ENCODE assay signal across 30 mouse cellular contexts in genomic region chr10:25036928-25037327, GRCm38 (mm10).
DNase-seq lines count a peak whose midpoint lies in the region; ATAC-seq and TF ChIP-seq lines count a peak whose summit lies in the region.
"Had no signal": no experiment of that assay in that cellular context is flagged by ENCODE, and none has a peak within 500 bp of the region (broad histone marks: within the 10 kb centered on the region; RNA-seq: fewer than 3 reads in every experiment).

No protein-coding gene starts in this region.

- no peak for TF ChIP-seq CTCF in kidney, adult 2 months (conservative IDR thresholded peaks at IDR 0.05; ENCODE audit: insufficient read depth, insufficient read length, low read depth, low read length)

- no peak overlapping the region for H3K9ac ChIP-seq in neural tube, embryonic 15.5 days (replicated peaks)
- H3K9ac ChIP-seq: embryonic facial prominence, embryonic 12.5 days; embryonic facial prominence, embryonic 15.5 days; forebrain, embryonic 12.5 days; forebrain, embryonic 15.5 days; heart, embryonic 13.5 days; hindbrain, embryonic 12.5 days; hindbrain, embryonic 15.5 days had no signal

- no peak for ATAC-seq in neural tube, embryonic 15.5 days (ENCODE audit: low FRiP score)
- peak; percentile 66 for ATAC-seq in activated CD4-positive, CD25-positive, alpha-beta regulatory T cell, adult 4 months
- peak; percentile 61 for ATAC-seq in inflammation-experienced regulatory T-cells, adult 6 months
- ATAC-seq: forebrain, embryonic 15.5 days; intestine, embryonic 16.5 days; Patski had no signal

- no peak for TF ChIP-seq POLR2A in kidney, adult 2 months (IDR thresholded peaks at IDR 0.05; ENCODE audit: low read depth, low read length)

- no peak overlapping the region for H3K4me2 ChIP-seq in neural tube, embryonic 15.5 days
- H3K4me2 ChIP-seq: embryonic facial prominence, embryonic 12.5 days; embryonic facial prominence, embryonic 15.5 days; forebrain, embryonic 12.5 days; forebrain, embryonic 15.5 days; heart, embryonic 13.5 days; hindbrain, embryonic 12.5 days; hindbrain, embryonic 15.5 days had no signal

- H3K9me3 ChIP-seq in neural tube, embryonic 15.5 days (replicated peaks), result no peaks in the 10 kb centered on the region
- H3K9me3 ChIP-seq: embryonic facial prominence, embryonic 12.5 days; embryonic facial prominence, embryonic 15.5 days; forebrain, embryonic 12.5 days; forebrain, embryonic 15.5 days; G1E; heart, embryonic 10.5 days; heart, embryonic 13.5 days; hindbrain, embryonic 12.5 days; hindbrain, embryonic 15.5 days had no signal

- WGBS in neural tube, embryonic 15.5 days, result 85% methylated on average over 3 of the region's 3 CpGs
- 86% methylated on average over 3 of the region's 3 CpGs for WGBS in kidney, adult 2 months

- no peaks in the 10 kb centered on the region for H3K4me1 ChIP-seq in neural tube, embryonic 15.5 days
- no peaks in the 10 kb centered on the region for H3K4me1 ChIP-seq in kidney, adult 2 months (ENCODE audit: control insufficient read depth, insufficient read depth, low read length)
- H3K4me1 ChIP-seq: embryonic facial prominence, embryonic 12.5 days; embryonic facial prominence, embryonic 15.5 days; forebrain, embryonic 12.5 days; forebrain, embryonic 15.5 days; heart, embryonic 10.5 days; heart, embryonic 13.5 days; hindbrain, embryonic 12.5 days; hindbrain, embryonic 15.5 days had no signal

- no peaks in the 10 kb centered on the region for H3K27me3 ChIP-seq in neural tube, embryonic 15.5 days (replicated peaks)
- no peaks in the 10 kb centered on the region for H3K27me3 ChIP-seq in splenic B cell, adult 2 months (ENCODE audit: control insufficient read depth, insufficient read depth, low read length, poor library complexity, severe bottlenecking)
- no peaks in the 10 kb centered on the region for H3K27me3 ChIP-seq in kidney, adult 2 months (replicated peaks; ENCODE audit: control insufficient read depth, insufficient read depth, low read length)
- H3K27me3 ChIP-seq: CH12.LX; embryonic facial prominence, embryonic 12.5 days; embryonic facial prominence, embryonic 15.5 days; forebrain, embryonic 12.5 days; forebrain, embryonic 15.5 days; heart, embryonic 13.5 days; hindbrain, embryonic 12.5 days; hindbrain, embryonic 15.5 days; Patski had no signal

- H3K4me3 ChIP-seq in neural tube, embryonic 15.5 days (replicated peaks), result no peak overlapping the region
- H3K4me3 ChIP-seq in kidney, adult 2 months (ENCODE audit: insufficient read depth, low read depth, low read length), result no peak overlapping the region
- H3K4me3 ChIP-seq: embryonic facial prominence, embryonic 12.5 days; embryonic facial prominence, embryonic 15.5 days; forebrain, embryonic 12.5 days; forebrain, embryonic 15.5 days; heart, adult 2 months; heart, embryonic 10.5 days; heart, embryonic 13.5 days; hindbrain, embryonic 12.5 days; hindbrain, embryonic 15.5 days had no signal

- no peak overlapping the region for H3K27ac ChIP-seq in neural tube, embryonic 15.5 days (replicated peaks)
- no peak overlapping the region for H3K27ac ChIP-seq in kidney, adult 2 months (ENCODE audit: insufficient read depth, low read depth, low read length)
- H3K27ac ChIP-seq: embryonic facial prominence, embryonic 12.5 days; embryonic facial prominence, embryonic 15.5 days; forebrain, embryonic 12.5 days; forebrain, embryonic 15.5 days; heart, adult 2 months; heart, embryonic 10.5 days; heart, embryonic 13.5 days; hindbrain, embryonic 12.5 days; hindbrain, embryonic 15.5 days had no signal

- no peaks in the 10 kb centered on the region for H3K36me3 ChIP-seq in neural tube, embryonic 15.5 days
- H3K36me3 ChIP-seq in splenic B cell, adult 2 months (ENCODE audit: control insufficient read depth, insufficient read depth, low read length, poor library complexity, severe bottlenecking), result no peaks in the 10 kb centered on the region
- no peaks in the 10 kb centered on the region for H3K36me3 ChIP-seq in kidney, adult 2 months (ENCODE audit: control insufficient read depth, insufficient read depth, low read length)
- H3K36me3 ChIP-seq: embryonic facial prominence, embryonic 12.5 days; embryonic facial prominence, embryonic 15.5 days; forebrain, embryonic 12.5 days; forebrain, embryonic 15.5 days; G1E; heart, embryonic 10.5 days; heart, embryonic 13.5 days; hindbrain, embryonic 12.5 days; hindbrain, embryonic 15.5 days had no signal

- peak; percentile 4 for DNase-seq in neural tube, embryonic 10.5 days (ENCODE audit: extremely low spot score, low spot score)
- peak; percentile 5 for DNase-seq in splenic B cell, adult 2 months (ENCODE audit: low read depth, low spot score)
- DNase-seq in cerebellum, postnatal 14 days, result no peak
- no peak for DNase-seq in cerebellum, adult 9-11 months
- no peak for DNase-seq in kidney, adult 2 months
- DNase-seq: adrenal gland, adult 8-10 months; adrenal gland, postnatal 25 days; cerebellum, adult 11-12 months; cerebellum, adult 8-10 months; cerebellum, postnatal 25 days; gastrocnemius, postnatal 10 days; gastrocnemius, postnatal 36 days; heart, adult 2 months; heart, postnatal 14 days; heart, postnatal 4 days had no signal

Comparison
In these comparisons a context has a peak if more than half of its experiments do, and no peak if none do; other contexts are left out.
1. DNase-seq: peak in neural tube, embryonic 10.5 days (single experiment) and splenic B cell, adult 2 months (single experiment); none in cerebellum, postnatal 14 days (0 of 2), cerebellum, adult 9-11 months (single experiment) and kidney, adult 2 months (single experiment).